Mouse (Mus musculus): ENCODE results near the gene Snhg11. TPM values are rescaled to one million over a fixed set of nuclear protein-coding genes. Genes with fewer than 3 reads are reported as not detected.

The Snhg11 gene
- 14.4 and 34.9 TPM in 2 replicates for polyA plus RNA-seq (2015; fragmentation: Nextera tagmentation; extraction: Ambion mirVana)

GRCm38 (mm10) chr2:158375443-158376122, at the start of gene Snhg11:
Gene Snhg11 (plus strand): TSS chr2:158375638.

GRCm38 (mm10) chr2:158409595-158410021, 34.2 kb downstream of the Snhg11 start, which contains the start of gene Ralgapb:
Gene Ralgapb (plus strand): TSS chr2:158409848.

Other genes with a start within 250 kb of the Snhg11 start
- 48.4 and 70.2 TPM in 2 replicates for gene Tgm2, start 229.2 kb upstream of the Snhg11 start, polyA plus RNA-seq (2015; fragmentation: Nextera tagmentation; extraction: Ambion mirVana)
- gene D630003M21Rik, start 146.4 kb upstream of the Snhg11 start, polyA plus RNA-seq (2015; fragmentation: Nextera tagmentation; extraction: Ambion mirVana) = 1.6 and 1.7 TPM in 2 replicates
- 0.06 TPM in 1 of 2 replicates, not detected in the other for gene Bpi, start 117.5 kb upstream of the Snhg11 start, polyA plus RNA-seq (2015; fragmentation: Nextera tagmentation; extraction: Ambion mirVana)
- 31.9 and 33.3 TPM in 2 replicates for gene Lbp, start 69.1 kb upstream of the Snhg11 start, polyA plus RNA-seq (2015; fragmentation: Nextera tagmentation; extraction: Ambion mirVana)
- gene Ralgapb, start 34.2 kb downstream of the Snhg11 start, polyA plus RNA-seq (2015; fragmentation: Nextera tagmentation; extraction: Ambion mirVana) = 13.8 and 20.5 TPM in 2 replicates
- gene Adig, start 127.0 kb downstream of the Snhg11 start, polyA plus RNA-seq (2015; fragmentation: Nextera tagmentation; extraction: Ambion mirVana) = 1.9 TPM in 1 of 2 replicates, not detected in the other
- gene Arhgap40, start 137.2 kb downstream of the Snhg11 start, polyA plus RNA-seq (2015; fragmentation: Nextera tagmentation; extraction: Ambion mirVana) = not detected in 2 replicates
- gene Slc32a1, start 235.1 kb downstream of the Snhg11 start, polyA plus RNA-seq (2015; fragmentation: Nextera tagmentation; extraction: Ambion mirVana) = not detected in 2 replicates
- gene Actr5, start 249.2 kb downstream of the Snhg11 start, polyA plus RNA-seq (2015; fragmentation: Nextera tagmentation; extraction: Ambion mirVana) = 6.5 and 10.1 TPM in 2 replicates

Measured in adrenal gland, postnatal 0 days (tissue).